Mouse (Mus musculus): ENCODE data around the gene Sobp.

Sobp gene

DNA sequence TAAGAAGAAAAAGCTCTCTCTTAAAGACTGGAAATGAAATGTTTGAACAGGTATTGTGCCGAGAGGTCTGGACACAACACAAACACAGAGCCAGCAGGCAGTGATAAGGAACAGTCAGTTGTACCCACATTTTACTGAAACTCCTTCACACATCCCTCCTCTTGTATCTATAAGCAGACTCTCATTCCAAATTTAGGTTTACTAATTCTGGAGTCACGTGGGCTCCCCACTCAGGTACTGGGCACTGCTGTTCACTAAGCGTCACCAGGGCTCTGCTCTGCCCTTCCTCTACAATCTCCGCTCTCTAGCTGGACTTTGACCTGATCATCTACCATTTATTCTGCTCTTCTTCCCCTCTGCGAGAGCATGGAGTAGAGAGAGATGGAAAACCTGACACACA, 15.4 kb downstream of the Sobp start:
- DNase-seq: no peak

DNA sequence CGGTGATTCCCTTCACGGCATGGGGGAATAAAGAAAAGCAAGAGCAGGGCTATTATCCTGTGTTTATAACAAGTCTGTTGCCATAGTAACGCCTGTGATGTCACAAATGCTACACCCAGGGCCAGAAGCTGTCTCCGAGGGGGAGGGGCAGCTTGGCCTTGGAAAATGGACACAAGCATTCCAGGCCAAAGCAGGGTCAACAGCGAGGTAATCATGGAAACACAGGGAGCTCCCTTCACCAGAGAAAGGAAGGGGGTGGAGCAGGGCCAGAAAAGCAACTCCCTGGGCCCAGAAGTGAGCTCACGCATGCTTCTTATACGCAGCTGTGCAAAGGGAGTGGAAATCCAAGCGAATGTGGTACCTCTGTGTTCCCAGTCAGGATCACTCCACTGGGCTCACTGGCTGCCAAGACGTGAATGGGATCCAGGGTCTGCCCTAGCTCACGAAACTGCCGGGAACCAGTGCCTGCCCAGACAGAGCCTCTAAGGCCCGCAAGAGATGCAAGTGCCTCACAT, 19.2 kb downstream of the Sobp start:
- DNase-seq: peak; percentile 74

- no peak for DNase-seq
These were observed 21.7 kb downstream of the Sobp start for GRCm38 (mm10) chr10:43152643-43153042.

DNA sequence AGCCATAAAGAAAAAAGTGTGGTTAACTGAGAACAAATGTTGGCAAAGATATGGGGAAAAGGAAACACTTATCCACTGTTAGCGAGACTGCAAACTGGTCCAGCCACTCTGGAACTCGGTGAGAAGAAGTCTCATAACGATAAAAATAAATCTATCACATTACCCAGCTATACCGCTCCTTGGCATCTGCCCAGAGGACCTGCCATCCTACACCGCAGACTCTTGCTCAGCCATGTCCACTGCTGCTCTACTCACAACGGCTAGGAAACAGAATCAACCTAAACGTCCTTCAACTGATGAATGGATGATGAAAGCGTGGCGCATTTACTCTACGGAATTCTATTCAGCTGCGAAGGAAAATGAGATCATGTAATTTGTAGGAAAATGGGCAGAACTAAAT, 25.9 kb downstream of the Sobp start:
- no peak for DNase-seq

GRCm38 (mm10) chr10:43143173-43143572, 31.2 kb downstream of the Sobp start:
- DNase-seq: no peak

DNA sequence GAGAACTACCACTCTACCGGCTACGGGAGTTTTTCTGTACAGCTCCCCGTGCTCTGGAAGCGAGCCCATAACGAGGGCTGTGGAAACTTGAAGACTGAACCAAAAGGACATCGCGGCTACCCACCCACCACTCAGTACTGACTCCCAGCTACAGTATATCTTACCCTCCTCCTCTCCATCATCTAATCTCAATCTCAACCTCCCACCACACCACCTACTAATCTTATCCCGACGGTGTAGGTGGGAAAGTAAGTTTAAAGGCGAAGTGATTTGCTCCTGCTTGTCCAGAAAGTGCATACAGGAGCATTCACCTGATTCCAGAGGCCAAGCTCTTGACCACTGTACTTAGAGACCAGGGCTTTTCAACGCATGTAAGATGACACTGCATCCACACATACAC, 40.3 kb downstream of the Sobp start:
- no peak for DNase-seq

DNA sequence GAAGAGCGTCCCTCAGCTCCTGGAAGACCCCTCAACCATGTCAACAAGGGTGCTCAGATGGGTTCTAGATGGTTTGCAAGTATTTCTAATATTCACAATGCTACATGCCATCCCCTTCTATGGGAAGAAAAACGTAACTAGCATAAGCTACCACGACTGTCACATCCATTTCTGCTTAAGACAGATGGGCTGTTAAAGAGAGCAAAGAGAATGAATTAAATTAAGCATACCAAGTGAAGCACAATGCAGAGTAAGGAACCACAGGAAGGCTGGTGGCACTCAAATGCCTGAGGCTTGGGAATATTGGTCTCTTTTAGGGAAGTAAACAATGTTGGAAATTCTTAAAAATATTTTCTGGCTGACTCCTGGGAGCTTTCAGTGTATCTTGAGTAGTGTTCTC, 45.6 kb downstream of the Sobp start:
- no peak for DNase-seq

DNA sequence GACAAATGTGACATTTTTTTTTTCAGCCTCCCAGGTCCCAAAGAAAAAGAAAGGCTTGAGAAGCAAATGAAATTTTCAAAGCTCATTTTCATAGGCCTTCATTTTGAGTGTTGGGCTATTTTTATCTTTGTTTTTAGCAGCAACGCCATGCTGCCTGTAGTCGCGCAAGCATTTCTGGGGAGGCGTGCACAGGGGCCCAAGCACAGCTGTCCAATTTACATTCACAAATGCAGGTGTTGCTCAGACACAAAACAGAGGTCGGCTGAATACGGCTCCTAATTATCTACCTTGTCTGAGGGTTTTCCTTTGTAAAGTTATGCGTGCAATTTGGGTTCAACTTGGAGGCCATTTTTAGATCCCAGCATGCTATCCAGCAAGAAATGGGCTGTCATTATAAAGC, 49.8 kb downstream of the Sobp start:
- DNase-seq: no peak

DNA sequence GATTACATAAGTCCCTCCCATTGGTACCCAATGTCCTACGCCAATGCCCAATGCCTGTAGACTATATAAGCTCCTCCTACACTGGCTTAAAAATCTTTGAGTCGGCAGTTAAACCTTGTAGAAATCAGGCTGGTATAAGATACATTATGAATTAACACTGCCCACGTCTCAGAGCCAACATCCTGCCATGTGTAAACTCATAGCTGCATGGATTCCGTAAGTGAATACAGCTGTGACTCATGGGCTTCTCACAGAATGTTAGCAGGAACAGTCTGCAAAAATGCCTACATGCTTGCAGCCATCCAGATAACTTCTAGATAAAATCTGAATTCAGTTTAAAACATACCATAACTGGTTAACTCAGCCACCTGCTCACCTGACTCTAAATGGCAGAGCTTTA, 50.2 kb downstream of the Sobp start:
- no peak for DNase-seq

DNA sequence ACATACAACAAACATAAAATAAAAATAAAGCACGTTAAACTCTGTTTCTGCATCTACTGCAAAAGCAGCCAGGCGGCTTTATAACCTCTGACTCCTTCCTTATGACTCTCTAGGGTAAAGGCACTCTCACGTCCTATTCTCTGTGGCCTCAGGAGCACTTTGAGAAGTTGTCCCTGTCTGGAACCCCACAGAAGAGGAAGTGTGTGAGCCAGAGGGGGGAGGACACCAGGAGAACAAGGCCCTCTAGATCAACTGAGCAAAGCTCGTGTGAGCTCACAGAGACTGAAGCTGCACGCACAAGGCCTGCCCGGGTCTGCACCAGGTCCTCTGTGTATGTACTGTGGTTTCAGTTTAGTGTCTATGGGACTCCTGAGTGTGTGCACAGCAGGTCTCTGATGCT, 50.9 kb downstream of the Sobp start:
- no peak for DNase-seq

GRCm38 (mm10) chr10:43120688-43121450, 53.5 kb downstream of the Sobp start:
- DNase-seq: no peak

GRCm38 (mm10) chr10:43116083-43116927, 58.0 kb downstream of the Sobp start:
- DNase-seq: no peak

DNA sequence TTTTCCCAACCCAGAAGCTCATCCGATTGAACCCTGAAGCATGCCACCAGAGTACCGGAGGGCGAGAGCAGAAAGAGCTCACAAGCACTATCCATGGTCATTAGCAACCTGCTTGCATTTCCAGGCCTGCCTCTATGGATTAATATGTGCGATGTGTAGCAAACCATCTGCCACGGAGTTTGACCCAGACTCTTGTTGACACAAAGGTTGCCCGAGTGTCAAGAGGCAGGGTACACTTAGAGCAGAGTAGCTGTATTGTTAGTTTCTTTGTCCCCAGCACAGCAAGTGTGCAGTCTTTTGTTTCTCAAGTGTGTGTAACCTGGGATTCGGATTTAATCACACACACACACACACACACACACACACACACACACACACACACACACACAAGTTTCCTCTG, 62.0 kb downstream of the Sobp start:
- DNase-seq: no peak

GRCm38 (mm10) chr10:43106616-43107015, 67.7 kb downstream of the Sobp start:
- no peak for DNase-seq

DNA sequence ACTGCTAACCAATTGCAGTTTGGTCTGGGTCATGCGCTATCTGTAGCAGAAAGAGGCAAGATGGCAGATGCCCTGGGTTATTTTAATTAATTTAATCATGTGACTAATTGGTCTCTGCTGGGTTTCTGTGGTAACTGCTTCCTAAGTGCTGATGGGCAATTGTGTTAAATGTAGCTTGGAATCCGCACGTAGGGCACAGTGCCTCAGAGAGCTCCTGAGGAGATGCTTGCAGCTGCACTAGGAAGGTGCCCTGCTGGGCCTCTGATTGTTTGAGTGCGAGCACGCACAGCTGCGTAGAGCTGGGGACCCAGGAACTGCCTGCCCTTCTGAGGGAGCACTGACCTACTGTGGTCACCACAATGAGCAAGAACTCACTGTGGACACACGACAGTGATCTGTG, 68.1 kb downstream of the Sobp start:
- no peak for DNase-seq

DNA sequence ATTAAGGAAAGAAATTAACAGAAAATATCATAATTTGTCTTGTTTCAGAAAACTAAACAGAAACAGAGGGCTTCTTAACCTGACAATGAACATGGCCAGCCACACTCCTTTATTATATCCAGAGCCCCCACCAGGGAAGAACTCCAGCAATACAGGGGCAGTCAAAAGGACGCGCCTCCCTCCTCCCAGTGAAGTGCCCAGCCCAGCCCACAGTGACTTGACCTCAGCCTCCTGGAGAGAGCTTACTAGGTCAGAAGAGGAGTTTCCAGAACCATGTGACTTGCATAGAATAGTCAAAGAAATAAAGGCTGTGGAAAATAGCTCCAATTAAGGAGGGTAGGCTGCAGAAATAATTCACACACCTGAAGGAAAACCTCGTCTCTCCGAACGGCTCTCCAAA, 73.8 kb downstream of the Sobp start:
- DNase-seq: no peak

- no peak for DNase-seq
These were observed 75.1 kb downstream of the Sobp start for GRCm38 (mm10) chr10:43099229-43099628.

- no peak for DNase-seq
These were observed 76.6 kb downstream of the Sobp start for GRCm38 (mm10) chr10:43097755-43098154.

DNA sequence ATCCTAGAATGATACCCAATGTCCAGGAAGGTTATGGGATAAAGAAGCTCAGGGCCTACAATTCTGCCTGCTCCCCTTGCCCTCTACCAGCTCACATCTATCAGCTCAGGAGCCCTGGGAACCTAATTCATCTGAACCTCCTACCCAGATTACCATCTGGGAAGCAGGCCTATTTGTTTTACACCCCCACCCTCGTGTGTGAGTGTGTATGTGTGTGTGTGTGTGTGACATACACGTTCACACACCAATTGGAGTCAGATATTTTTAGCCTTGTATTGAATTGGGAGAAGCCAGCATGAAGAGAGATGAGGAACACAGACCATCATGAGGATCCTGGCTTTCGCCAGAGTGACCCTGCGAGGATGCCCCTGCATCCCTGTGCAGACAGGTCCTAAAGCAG, 77.7 kb downstream of the Sobp start:
- no peak for DNase-seq

- DNase-seq: no peak
These were observed 79.8 kb downstream of the Sobp start for GRCm38 (mm10) chr10:43094537-43094936.

- DNase-seq: no peak
These were observed 80.9 kb downstream of the Sobp start for GRCm38 (mm10) chr10:43093440-43093839.

DNA sequence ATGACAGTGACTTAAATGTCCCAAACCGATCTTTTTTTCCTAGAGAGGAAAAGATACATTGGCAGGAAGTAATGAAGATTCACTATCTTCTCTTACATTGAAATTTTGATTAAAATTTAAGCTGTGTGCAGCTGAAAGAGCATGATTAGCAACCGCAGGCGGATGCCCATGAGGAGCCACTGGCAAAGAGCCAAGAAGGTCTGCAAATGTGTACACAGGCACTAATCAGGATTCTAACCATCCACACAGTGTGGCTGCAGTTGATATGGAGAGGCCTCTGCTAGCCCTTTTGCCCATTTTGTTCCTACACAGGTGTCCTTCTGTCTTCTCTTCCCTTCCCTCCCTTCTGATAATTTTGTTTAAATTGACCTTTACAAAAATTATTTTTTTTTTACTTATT, 84.3 kb downstream of the Sobp start:
- peak; percentile 31 for DNase-seq

GRCm38 (mm10) chr10:43087421-43087820, 86.9 kb downstream of the Sobp start:
- DNase-seq: no peak

DNA sequence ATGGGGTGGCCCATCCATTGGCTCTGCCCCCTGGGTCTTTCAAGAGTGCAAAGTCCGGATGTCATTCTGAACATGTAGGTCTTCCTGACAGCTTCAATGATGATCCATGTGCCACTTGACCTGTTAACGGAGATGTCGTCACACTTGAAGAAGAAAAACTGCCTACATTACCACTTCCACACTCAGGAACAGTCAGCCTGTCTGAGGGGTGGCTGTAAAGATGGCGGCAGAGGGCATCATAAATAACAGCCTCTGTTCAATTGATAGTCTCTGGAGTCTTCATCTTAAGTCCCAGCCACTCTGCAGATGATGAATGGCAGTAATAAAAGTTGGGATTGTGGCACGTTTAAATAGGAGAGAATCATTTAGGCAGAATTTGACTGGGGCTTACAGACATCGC, 87.4 kb downstream of the Sobp start:
- no peak for DNase-seq
